Mouse (Mus musculus) hindbrain, embryonic 14.5 days (tissue): ENCODE measurements around the gene Zmynd19. TPM values are rescaled to one million over a fixed set of nuclear protein-coding genes. Genes with fewer than 3 reads are reported as not detected.

Source experiments
- ATAC-seq: fragments of 200-750 bp; cut with Nextera tagmentation; 2 replicates; pipeline ENCODE4 v1.8.0; 2017; ENCODE audit warnings: moderate number of reproducible peaks, mild to moderate bottlenecking, moderate TSS enrichment, moderate library complexity; ENCODE audit not compliant: low FRiP score
- DNase-seq: peaks from one replicate; pipeline ENCODE4 v3.0.0-alpha.2; 2015; ENCODE audit warnings: low spot score
- H3K27ac ChIP-seq: fragments of 300-500 bp; sonication (generic); 2 replicates; pipeline ENCODE4 v1.5.1; 2014; ENCODE audit warnings: mild to moderate bottlenecking, moderate library complexity
- H3K27me3 ChIP-seq: fragments of 300-500 bp; sonication (generic); 2 replicates; pipeline ENCODE4 v1.6.1; 2014; ENCODE audit warnings: mild to moderate bottlenecking, low read length, mixed read lengths; ENCODE audit not compliant: control insufficient read depth, insufficient read depth
- H3K36me3 ChIP-seq: fragments of 300-500 bp; sonication (generic); replicated peaks from 2 replicates; pipeline ENCODE4 v1.6.1; 2014; ENCODE audit not compliant: control insufficient read depth, insufficient read depth
- H3K4me1 ChIP-seq: fragments of 300-500 bp; sonication (generic); replicated peaks from 2 replicates; pipeline ENCODE4 v1.6.1; 2014; ENCODE audit warnings: antibody characterized with exemption, low read length, mixed read lengths; ENCODE audit not compliant: control insufficient read depth, insufficient read depth
- H3K4me2 ChIP-seq: fragments of 300-500 bp; sonication (generic); replicated peaks from 2 replicates; pipeline ENCODE4 v1.6.1; 2014; ENCODE audit warnings: mild to moderate bottlenecking, moderate library complexity
- H3K4me3 ChIP-seq: fragments of 300-500 bp; sonication (generic); replicated peaks from 2 replicates; pipeline ENCODE4 v1.5.1; 2014; ENCODE audit warnings: mild to moderate bottlenecking, low read length
- H3K9ac ChIP-seq: fragments of 300-500 bp; sonication (generic); 2 replicates; pipeline ENCODE4 v1.6.1; 2014
- H3K9me3 ChIP-seq: fragments of 300-500 bp; sonication (generic); 2 replicates; pipeline ENCODE4 v1.6.1; 2016; ENCODE audit warnings: low read length; ENCODE audit not compliant: control insufficient read depth
- WGBS: fragments of 180-500 bp; shearing (Covaris S2); extraction: QIAGEN DNeasy Blood & Tissue Kit; methylation state at CpG from one replicate; pipeline ENCODE4 v1.1.7; 2014; 5-methylcytosine and 5-hydroxymethylcytosine counted together
- polyA plus RNA-seq: library from polyadenylated mRNA; unstranded; fragments of >200 nt; fragmentation: Nextera tagmentation; extraction: Ambion mirVana; gene quantifications from 2 replicates; pipeline ENCODE4 v1.2.1, GENCODE M21; 2014

Zmynd19 gene
- polyA plus RNA-seq, 1 experiment from 2014 or later, result 23.4 TPM

DNA sequence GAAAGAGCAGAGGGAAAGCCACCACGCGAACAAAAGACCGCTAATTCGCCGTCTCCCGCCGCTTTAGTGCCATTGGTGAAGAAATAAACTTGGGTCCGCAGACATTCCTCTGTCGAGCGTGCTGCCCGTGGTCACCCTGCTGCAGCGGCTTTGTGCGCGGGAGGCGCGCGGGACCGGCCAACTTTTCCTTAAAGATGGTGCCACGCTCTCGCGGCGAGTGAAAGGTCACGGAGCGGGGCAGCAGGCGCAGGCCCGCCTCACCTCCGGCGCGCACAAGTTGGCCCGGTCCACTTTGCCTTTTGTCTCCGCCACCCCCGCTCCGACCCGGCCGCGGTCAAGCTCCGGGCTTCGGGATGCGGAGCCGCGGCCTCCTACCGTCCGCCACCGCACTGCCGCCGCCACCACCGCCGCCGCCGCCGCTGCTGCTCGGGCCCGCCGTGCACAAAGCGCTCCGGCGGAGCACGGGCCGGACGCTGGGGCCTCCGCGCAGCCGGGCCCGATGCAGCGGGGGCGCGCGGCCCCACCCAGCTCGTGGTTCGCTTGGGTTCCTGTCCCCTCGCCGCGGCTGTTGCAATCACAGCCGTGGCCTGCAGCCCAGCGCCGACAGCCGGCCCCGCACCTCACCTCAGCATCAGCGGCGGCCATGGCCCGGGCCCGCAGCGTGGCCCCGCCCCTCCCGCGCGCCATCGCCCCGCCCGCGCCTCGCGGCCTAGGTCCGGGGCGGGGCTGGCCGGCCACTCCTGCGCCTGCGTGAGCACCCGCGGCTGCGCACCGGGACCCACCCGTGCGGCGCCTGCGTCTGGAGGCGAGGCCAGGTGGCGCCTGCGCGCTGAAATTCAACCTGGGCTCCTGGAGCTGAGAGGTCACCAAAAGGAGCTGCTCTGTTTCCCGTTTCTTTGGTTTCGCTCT, 30.4 kb upstream of the Zmynd19 start, which contains the start of gene Ehmt1:
TSS of gene Ehmt1 (minus strand) at position 685 of the 909 bp plus-strand sequence.
- DNase-seq (peak; percentile 96), ATAC-seq (peak; percentile 97)
- H3K9ac ChIP-seq, result peak within 1 kb of the TSS; percentile 99
- under 1% methylated on average over 97 of the region's 112 CpGs for WGBS
- no peaks in the 10 kb centered on the region for H3K9me3 ChIP-seq
- no peaks in the 10 kb centered on the region for H3K36me3 ChIP-seq
- H3K27me3 ChIP-seq, result no peaks in the 10 kb centered on the region
- peak within 1 kb of the TSS; percentile 98 for H3K27ac ChIP-seq
- peaks cover 15% of the 10 kb centered on the region for H3K4me1 ChIP-seq
- peak within 1 kb of the TSS; percentile 76 for H3K4me2 ChIP-seq
- peak within 1 kb of the TSS; percentile 98 for H3K4me3 ChIP-seq

DNA sequence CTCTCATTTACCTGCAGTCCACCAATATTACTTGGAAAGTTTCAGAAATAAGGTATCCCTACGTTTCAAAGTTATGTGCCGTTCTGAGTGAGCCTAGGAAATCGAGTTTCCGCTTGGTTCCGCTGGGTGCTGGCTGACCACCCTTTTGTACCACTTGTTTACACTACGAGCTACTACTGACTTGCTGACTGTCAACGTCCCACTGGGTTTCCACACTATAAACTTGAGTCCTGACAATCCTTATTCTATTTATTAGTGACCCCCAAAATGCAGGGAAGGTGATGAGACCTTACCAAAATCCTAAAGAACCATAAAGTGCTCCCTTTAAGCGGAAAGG, 29.8 kb upstream of the Zmynd19 start:
- peak; percentile 61 for ATAC-seq
- 10% methylated on average over 8 of the region's 8 CpGs for WGBS
- H3K27me3 ChIP-seq, result no peaks in the 10 kb centered on the region
- peak overlapping the region; percentile 76 for H3K4me2 ChIP-seq
- peaks cover 15% of the 10 kb centered on the region for H3K4me1 ChIP-seq
- H3K4me3 ChIP-seq, result peak overlapping the region; percentile 98
- DNase-seq, result no peak
- H3K27ac ChIP-seq, result peak overlapping the region; percentile 98
- H3K36me3 ChIP-seq, result no peaks in the 10 kb centered on the region
- H3K9me3 ChIP-seq, result no peaks in the 10 kb centered on the region
- H3K9ac ChIP-seq, result peak overlapping the region; percentile 99

DNA sequence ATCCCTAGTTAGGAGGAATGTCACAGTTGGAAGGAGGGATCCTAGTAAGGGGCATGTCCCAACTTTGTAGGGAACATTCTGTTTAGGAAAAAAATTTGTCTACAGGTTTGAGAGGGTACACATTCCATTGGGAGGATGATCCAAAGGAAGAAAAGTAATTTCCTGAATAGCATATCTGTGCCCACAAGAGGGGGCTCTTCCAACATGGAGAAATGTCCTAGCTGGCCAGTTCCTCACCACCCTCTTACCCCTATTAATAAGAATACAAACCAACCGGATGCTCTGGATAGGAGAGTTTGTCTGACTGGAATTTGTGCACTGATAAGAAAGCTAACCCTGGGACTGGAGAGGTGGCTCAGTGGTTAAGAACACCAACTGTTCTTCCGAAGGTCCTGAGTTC, 26.0 kb upstream of the Zmynd19 start:
- no peak for ATAC-seq
- Histone ChIP-seq H3K27ac (no peak overlapping the region), H3K4me3 (no peak overlapping the region), H3K4me2 (no peak overlapping the region), H3K36me3 (0 out of 2 replicates have a peak, but pooled peaks cover 6% of the 10 kb centered on the region), H3K9me3 (no peaks in the 10 kb centered on the region), H3K4me1 (no peaks in the 10 kb centered on the region), H3K9ac (no peak overlapping the region), H3K27me3 (no peaks in the 10 kb centered on the region)
- 63% methylated on average over 2 of the region's 2 CpGs for WGBS
- DNase-seq, result no peak

- no peak overlapping the region for H3K9ac ChIP-seq
- WGBS, result 93% methylated on average over 8 of the region's 8 CpGs
- no peak for ATAC-seq
- H3K27ac ChIP-seq, result no peak overlapping the region
- no peaks in the 10 kb centered on the region for H3K4me1 ChIP-seq
- no peak overlapping the region for H3K4me3 ChIP-seq
- H3K36me3 ChIP-seq, result 0 out of 2 replicates have a peak, but pooled peaks cover 6% of the 10 kb centered on the region
- no peak for DNase-seq
- no peak overlapping the region for H3K4me2 ChIP-seq
- H3K9me3 ChIP-seq, result no peaks in the 10 kb centered on the region
- no peaks in the 10 kb centered on the region for H3K27me3 ChIP-seq
These were observed 24.3 kb upstream of the Zmynd19 start for GRCm38 (mm10) chr2:24925284-24925683.

GRCm38 (mm10) chr2:24926345-24926964, 23.1 kb upstream of the Zmynd19 start:
- no peak for DNase-seq
- H3K27ac ChIP-seq, result no peak overlapping the region
- H3K9me3 ChIP-seq, result no peaks in the 10 kb centered on the region
- no peak overlapping the region for H3K9ac ChIP-seq
- no peaks in the 10 kb centered on the region for H3K4me1 ChIP-seq
- H3K4me3 ChIP-seq, result no peak overlapping the region
- no peaks in the 10 kb centered on the region for H3K27me3 ChIP-seq
- no peak for ATAC-seq
- 87% methylated on average over 9 of the region's 9 CpGs for WGBS
- no peak overlapping the region for H3K4me2 ChIP-seq
- 0 out of 2 replicates have a peak, but pooled peaks cover 6% of the 10 kb centered on the region for H3K36me3 ChIP-seq

GRCm38 (mm10) chr2:24926965-24927358, 22.6 kb upstream of the Zmynd19 start:
- WGBS, result 77% methylated on average over 7 of the region's 7 CpGs
- DNase-seq (no peak), ATAC-seq (no peak)
- no peaks in the 10 kb centered on the region for H3K27me3 ChIP-seq
- no peak overlapping the region for H3K27ac ChIP-seq
- no peak overlapping the region for H3K4me2 ChIP-seq
- H3K9me3 ChIP-seq, result no peaks in the 10 kb centered on the region
- no peaks in the 10 kb centered on the region for H3K4me1 ChIP-seq
- H3K4me3 ChIP-seq, result no peak overlapping the region
- H3K36me3 ChIP-seq, result 0 out of 2 replicates have a peak, but pooled peaks cover 6% of the 10 kb centered on the region
- no peak overlapping the region for H3K9ac ChIP-seq

DNA sequence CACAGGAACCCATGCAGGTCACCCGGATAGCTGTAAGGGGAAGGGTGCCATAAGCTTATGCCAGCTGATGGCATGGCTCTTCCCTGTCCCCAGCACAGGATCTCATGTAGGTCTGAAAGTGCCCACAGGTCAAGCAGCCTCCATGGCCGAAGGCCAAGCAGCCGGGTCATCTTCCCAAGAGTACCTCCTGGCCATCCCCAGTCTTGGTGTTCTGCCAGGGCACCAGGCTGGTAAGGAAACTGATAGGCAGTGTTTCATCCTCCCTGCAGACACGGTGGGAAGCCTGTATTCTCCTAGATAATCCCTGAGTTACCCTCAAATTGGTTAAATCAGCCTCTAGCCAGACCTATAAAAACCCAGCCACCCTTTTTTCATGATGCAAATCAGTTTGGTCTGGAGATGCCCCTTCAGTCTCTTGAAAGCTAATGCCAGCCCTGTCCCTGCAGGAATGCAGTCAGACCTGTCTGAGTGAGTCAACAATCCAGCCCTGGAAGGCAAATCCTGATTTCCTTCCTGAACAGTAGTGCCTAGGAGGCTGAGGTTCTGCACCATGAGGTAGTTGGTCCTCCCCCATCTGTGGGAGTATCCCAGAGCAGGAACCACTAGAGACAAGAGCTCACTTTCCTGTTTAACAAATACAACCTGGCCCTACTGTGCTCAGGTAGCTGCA, 21.6 kb upstream of the Zmynd19 start:
- ATAC-seq, result no peak

GRCm38 (mm10) chr2:24929119-24929518, 20.5 kb upstream of the Zmynd19 start:
- no peak overlapping the region for H3K27ac ChIP-seq
- H3K36me3 ChIP-seq, result 0 out of 2 replicates have a peak, but pooled peaks cover 6% of the 10 kb centered on the region

More for the DNA sequence above, 21.6 kb upstream of the Zmynd19 start:
- H3K27ac ChIP-seq, result no peak overlapping the region
- 74% methylated on average over 4 of the region's 4 CpGs for WGBS
- no peak overlapping the region for H3K4me2 ChIP-seq
- DNase-seq, result no peak
- no peak overlapping the region for H3K4me3 ChIP-seq
- H3K4me1 ChIP-seq, result no peaks in the 10 kb centered on the region
- H3K9ac ChIP-seq, result no peak overlapping the region
- H3K27me3 ChIP-seq, result no peaks in the 10 kb centered on the region
- no peaks in the 10 kb centered on the region for H3K9me3 ChIP-seq
- 0 out of 2 replicates have a peak, but pooled peaks cover 6% of the 10 kb centered on the region for H3K36me3 ChIP-seq

DNA sequence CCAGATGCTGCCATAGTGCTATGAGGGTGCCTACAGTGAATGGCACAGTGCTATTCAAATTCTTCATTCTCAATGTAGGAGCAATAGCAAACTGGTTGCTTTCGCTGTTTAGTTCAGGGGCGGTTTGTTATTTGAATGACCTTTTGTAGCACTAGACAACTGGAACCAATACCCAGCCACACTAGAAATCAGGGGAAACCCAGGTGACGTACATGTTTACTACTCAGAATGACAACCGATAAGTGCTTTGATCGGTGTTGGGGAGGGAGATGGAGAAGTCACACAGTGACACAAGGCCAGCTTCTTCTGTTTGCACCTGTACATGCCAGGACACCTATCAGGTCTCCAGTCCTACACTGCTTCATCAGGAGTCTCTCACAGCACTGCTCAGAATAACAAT, 20.0 kb upstream of the Zmynd19 start:
- no peak for ATAC-seq
- no peak for DNase-seq
- H3K9me3 ChIP-seq, result no peaks in the 10 kb centered on the region
- H3K4me2 ChIP-seq, result no peak overlapping the region
- H3K27ac ChIP-seq, result no peak overlapping the region
- H3K27me3 ChIP-seq, result no peaks in the 10 kb centered on the region
- no peak overlapping the region for H3K9ac ChIP-seq
- H3K4me3 ChIP-seq, result no peak overlapping the region
- H3K36me3 ChIP-seq, result 0 out of 2 replicates have a peak, but pooled peaks cover 6% of the 10 kb centered on the region
- WGBS, result 94% methylated on average over 5 of the region's 5 CpGs
- H3K4me1 ChIP-seq, result peaks cover 9% of the 10 kb centered on the region

More at GRCm38 (mm10) chr2:24929119-24929518, 20.5 kb upstream of the Zmynd19 start:
- no peak overlapping the region for H3K4me2 ChIP-seq
- no peaks in the 10 kb centered on the region for H3K27me3 ChIP-seq
- peaks cover 5% of the 10 kb centered on the region for H3K4me1 ChIP-seq
- DNase-seq (no peak), ATAC-seq (no peak)
- no peak overlapping the region for H3K4me3 ChIP-seq
- WGBS, result 74% methylated on average over 2 of the region's 2 CpGs
- no peaks in the 10 kb centered on the region for H3K9me3 ChIP-seq
- H3K9ac ChIP-seq, result no peak overlapping the region
